Mouse (Mus musculus): ENCODE measurements at regions not wholly inside any gene's neighbourhood (a gene's known extent, or its start where the extent isn't known, plus 50 kb on each side); places are given as distances from the start of the nearest gene placed in this dataset.

DNA sequence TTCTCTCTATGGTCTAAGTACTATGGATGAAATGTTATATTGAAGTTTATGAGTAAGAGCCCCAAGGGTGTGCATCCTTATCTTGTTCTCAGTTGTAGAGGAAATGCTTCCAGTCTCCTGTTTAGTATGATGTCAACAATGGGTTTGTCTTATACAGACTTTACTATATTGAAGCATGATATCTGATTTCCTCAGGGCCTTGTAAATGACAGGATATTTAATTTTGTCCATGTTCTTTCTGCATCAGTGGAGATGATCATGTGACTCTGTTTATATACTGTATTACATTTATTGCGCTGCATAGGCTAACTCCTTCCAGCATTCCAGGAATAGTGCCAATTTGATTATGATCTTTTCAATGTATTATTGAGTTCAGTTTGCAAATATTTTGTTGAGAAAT is 125.2 kb downstream of the Slc30a10 start:
- TF ChIP-seq CTCF (IDR thresholded peaks at IDR 0.05; ENCODE audit: low read depth, low read length) = no peak
- TF ChIP-seq GATA1 (IDR thresholded peaks at IDR 0.05; ENCODE audit: borderline replicate concordance, low read length) = no peak
- no peak for TF ChIP-seq POLR2AphosphoS5 (IDR thresholded peaks at IDR 0.05; ENCODE audit: insufficient replicate concordance, low read depth, low read length)
- TF ChIP-seq TAL1 (conservative IDR thresholded peaks at IDR 0.05; ENCODE audit: low read depth, low read length) = no peak
- no peak for TF ChIP-seq GATA2 (IDR thresholded peaks at IDR 0.05; ENCODE audit: borderline replicate concordance, low read depth, low read length)

Data from G1E (cell line).